Mouse (Mus musculus) thymus, adult 2 months (tissue): Measurements from ENCODE around the gene Ccdc187.

Experiments
- CTCF ChIP-seq: fragments of 200-500 bp; IDR thresholded peaks from 2 replicates; pipeline ENCODE4 v1.5.1; 2012; ENCODE audit warnings: mild to moderate bottlenecking, control low read depth, low read length, moderate library complexity, borderline replicate concordance; ENCODE audit not compliant: control insufficient read depth, poor library complexity, insufficient read depth; ENCODE audit errors: extremely low read depth
- POLR2A ChIP-seq: fragments of 200-500 bp; IDR thresholded peaks from 2 replicates; pipeline ENCODE4 v1.6.1; 2012; ENCODE audit warnings: mild to moderate bottlenecking, low read length, control low read depth, moderate library complexity; ENCODE audit not compliant: control insufficient read depth, poor library complexity, insufficient read depth; ENCODE audit errors: extremely low read depth

DNA sequence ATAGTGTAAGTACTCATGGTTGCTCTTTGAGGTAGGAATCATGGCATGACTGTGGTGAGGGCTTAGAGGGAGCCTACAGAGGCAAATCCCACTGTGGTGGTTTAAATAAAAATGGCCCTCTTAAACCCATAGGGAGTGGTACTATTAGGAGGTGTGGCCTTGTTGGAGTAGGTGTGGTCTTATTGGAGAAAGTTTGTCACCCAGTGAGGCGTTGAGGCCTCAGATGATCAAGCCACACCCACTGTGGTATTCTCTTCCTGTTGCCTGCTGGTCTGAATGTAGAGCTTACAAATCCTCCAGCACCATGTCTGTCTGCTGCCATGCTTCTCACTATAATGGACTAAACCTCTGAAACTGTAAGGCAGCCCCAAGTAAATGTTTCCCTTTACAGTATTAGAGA, 10.4 kb upstream of the Ccdc187 start:
- TF ChIP-seq CTCF (no peak), POLR2A (no peak)
